Mouse (Mus musculus) left cerebral cortex, postnatal 25 days (tissue): ENCODE measurements around the gene Utrn. TPM values are rescaled to one million over a fixed set of nuclear protein-coding genes. Genes with fewer than 3 reads are reported as not detected.

Source experiments
- DNase-seq, 2 experiments: peaks; one replicate each; pipeline ENCODE4 v3.0.0; 2022; ENCODE audit warnings: low spot score in 2 of 2, mixed read lengths in 1 of 2
- intact Hi-C: fragments of 180-260 bp; cut with DNase I; formaldehyde crosslinking; loops from one replicate; pipeline ENCODE4 v1.15.1; 2025
- total RNA-seq, 2 experiments: library from RNA; stranded (reverse); gene quantifications; 2 replicates each; pipeline ENCODE4 v1.2.3; 2021

The Utrn gene
- total RNA-seq, 2 experiments from 2014 or later, result 53.8 to 58.0 TPM

- no peak for DNase-seq
- intact Hi-C loops, result no loop called here
Observed at GRCm38 (mm10) chr10:12875410-12875809, 6.2 kb upstream of the Utrn start.

GRCm38 (mm10) chr10:12874577-12875277 is 5.6 kb upstream of the Utrn start:
- intact Hi-C loops, result no loop called here
- no peak for DNase-seq

GRCm38 (mm10) chr10:12869846-12870245 is 681 bp upstream of the Utrn start:
- no peak for DNase-seq
- intact Hi-C loops, result loop anchor here (2.0 to 5.0 kb wide), 2 partner anchors 53 to 133 kb away; no protein-coding TSS in a partner anchor

GRCm38 (mm10) chr10:12868189-12869028 is 756 bp downstream of the Utrn start:
- intact Hi-C loops, result loop anchor here (2.0 to 5.0 kb wide), 2 partner anchors 54 to 131 kb away; no protein-coding TSS in a partner anchor
- DNase-seq, result peak in 1 of 2 experiments; percentile 13

GRCm38 (mm10) chr10:12867733-12868188 is 1.4 kb downstream of the Utrn start:
- intact Hi-C loops, result loop anchor here (2.0 to 5.0 kb wide), 2 partner anchors 55 to 130 kb away; no protein-coding TSS in a partner anchor
- DNase-seq, result no peak

- DNase-seq, result no peak
Observed at GRCm38 (mm10) chr10:12866971-12867732, 2.0 kb downstream of the Utrn start.

GRCm38 (mm10) chr10:12865201-12865600 is 4.0 kb downstream of the Utrn start:
- intact Hi-C loops, result loop anchor here (5.0 kb wide), 1 partner anchor 128 kb away; no protein-coding TSS in a partner anchor
- no peak for DNase-seq

More at GRCm38 (mm10) chr10:12866971-12867732, 2.0 kb downstream of the Utrn start:
- intact Hi-C loops, result loop anchor here (5.0 kb wide), 1 partner anchor 130 kb away; no protein-coding TSS in a partner anchor

- DNase-seq, result no peak
- intact Hi-C loops, result no loop called here
Observed at GRCm38 (mm10) chr10:12863581-12863980, 5.6 kb downstream of the Utrn start.

GRCm38 (mm10) chr10:12862047-12862446 is 7.1 kb downstream of the Utrn start:
- intact Hi-C loops, result no loop called here
- DNase-seq, result no peak

- DNase-seq, result no peak
- intact Hi-C loops, result no loop called here
Observed at GRCm38 (mm10) chr10:12861381-12861780, 7.8 kb downstream of the Utrn start.

- intact Hi-C loops, result no loop called here
- DNase-seq, result peak in 1 of 2 experiments; percentile 51
Observed at GRCm38 (mm10) chr10:12860765-12861164, 8.4 kb downstream of the Utrn start.

- intact Hi-C loops, result no loop called here
- no peak for DNase-seq
Observed at GRCm38 (mm10) chr10:12860331-12860730, 8.8 kb downstream of the Utrn start.

- intact Hi-C loops, result no loop called here
Observed at GRCm38 (mm10) chr10:12858017-12858416, 11.1 kb downstream of the Utrn start.

GRCm38 (mm10) chr10:12854298-12854697 is 14.9 kb downstream of the Utrn start:
- intact Hi-C loops, result no loop called here
- no peak for DNase-seq

More at GRCm38 (mm10) chr10:12858017-12858416, 11.1 kb downstream of the Utrn start:
- peak in 1 of 2 experiments; percentile 59 for DNase-seq

- no peak for DNase-seq
- intact Hi-C loops, result no loop called here
Observed at GRCm38 (mm10) chr10:12853776-12854175, 15.4 kb downstream of the Utrn start.

- intact Hi-C loops, result no loop called here
- no peak for DNase-seq
Observed at GRCm38 (mm10) chr10:12853196-12853620, 16.0 kb downstream of the Utrn start.

- intact Hi-C loops, result no loop called here
- DNase-seq, result no peak
Observed at GRCm38 (mm10) chr10:12852416-12853195, 16.6 kb downstream of the Utrn start.

- DNase-seq, result no peak
- intact Hi-C loops, result no loop called here
Observed at GRCm38 (mm10) chr10:12850781-12851471, 18.2 kb downstream of the Utrn start.
